Mouse (Mus musculus) cerebellum, adult 9-11 months (tissue): ENCODE data around the gene Smc6.

Experiments
- DNase-seq: peaks from one replicate; pipeline ENCODE4 v3.0.0; 2022

The Smc6 gene

GRCm38 (mm10) chr12:11265382-11266281 lies at the start of gene Smc6, which contains the start of gene Gen1:
TSS of gene Smc6 (plus strand) at chr12:11265886.
TSS of gene Gen1 (minus strand) at chr12:11265801.
- peak; percentile 95 for DNase-seq

GRCm38 (mm10) chr12:11216454-11216853 lies 49.2 kb upstream of the Smc6 start:
- no peak for DNase-seq

- no peak for DNase-seq
These were observed 47.9 kb upstream of the Smc6 start for GRCm38 (mm10) chr12:11217726-11218250.

GRCm38 (mm10) chr12:11221524-11222330 lies 44.0 kb upstream of the Smc6 start:
- no peak for DNase-seq

GRCm38 (mm10) chr12:11222566-11222965 lies 43.1 kb upstream of the Smc6 start:
- no peak for DNase-seq

- no peak for DNase-seq
These were observed 42.6 kb upstream of the Smc6 start for GRCm38 (mm10) chr12:11223090-11223489.

- no peak for DNase-seq
These were observed 41.0 kb upstream of the Smc6 start for GRCm38 (mm10) chr12:11224722-11225121.

- no peak for DNase-seq
These were observed 39.6 kb upstream of the Smc6 start for GRCm38 (mm10) chr12:11226123-11226522.

GRCm38 (mm10) chr12:11226529-11227268 lies 39.0 kb upstream of the Smc6 start:
- no peak for DNase-seq

GRCm38 (mm10) chr12:11230267-11230666 lies 35.4 kb upstream of the Smc6 start:
- no peak for DNase-seq

GRCm38 (mm10) chr12:11235996-11236395 lies 29.7 kb upstream of the Smc6 start:
- DNase-seq, result no peak

GRCm38 (mm10) chr12:11247460-11247859 lies 18.2 kb upstream of the Smc6 start:
- DNase-seq, result no peak

GRCm38 (mm10) chr12:11250322-11250721 lies 15.4 kb upstream of the Smc6 start:
- no peak for DNase-seq

- DNase-seq, result peak; percentile 9
These were observed 791 bp upstream of the Smc6 start for GRCm38 (mm10) chr12:11264895-11265294.

- DNase-seq, result no peak
These were observed 748 bp downstream of the Smc6 start for GRCm38 (mm10) chr12:11266282-11266985.

- peak; percentile 9 for DNase-seq
These were observed 1.3 kb downstream of the Smc6 start for GRCm38 (mm10) chr12:11267030-11267429.

GRCm38 (mm10) chr12:11272568-11272967 lies 6.9 kb downstream of the Smc6 start:
- no peak for DNase-seq

- no peak for DNase-seq
These were observed 7.5 kb downstream of the Smc6 start for GRCm38 (mm10) chr12:11273185-11273584.

- no peak for DNase-seq
These were observed 10.9 kb downstream of the Smc6 start for GRCm38 (mm10) chr12:11276632-11277031.

- no peak for DNase-seq
These were observed 11.5 kb downstream of the Smc6 start for GRCm38 (mm10) chr12:11277207-11277606.

GRCm38 (mm10) chr12:11279886-11280285 lies 14.2 kb downstream of the Smc6 start:
- DNase-seq, result no peak

GRCm38 (mm10) chr12:11281584-11281983 lies 15.9 kb downstream of the Smc6 start:
- DNase-seq, result no peak
